Mouse (Mus musculus) embryonic facial prominence, embryonic 15.5 days (tissue): ENCODE data around the gene Nsg1. TPM values are rescaled to one million over a fixed set of nuclear protein-coding genes. Genes with fewer than 3 reads are reported as not detected.

Source experiments
- ATAC-seq: fragments of 200-750 bp; cut with Nextera tagmentation; 2 replicates; pipeline ENCODE4 v1.8.0; 2017; ENCODE audit warnings: low read depth, moderate TSS enrichment; ENCODE audit not compliant: insufficient number of reproducible peaks, low FRiP score, low TSS enrichment
- H3K27ac ChIP-seq: fragments of 300-500 bp; sonication (generic); replicated peaks from 2 replicates; pipeline ENCODE4 v1.5.1; 2015; ENCODE audit warnings: mild to moderate bottlenecking, inconsistent platforms
- H3K27me3 ChIP-seq: fragments of 300-500 bp; sonication (generic); 2 replicates; pipeline ENCODE4 v1.6.1; 2015; ENCODE audit warnings: inconsistent platforms
- H3K36me3 ChIP-seq: fragments of 300-500 bp; sonication (generic); 2 replicates; pipeline ENCODE4 v1.6.1; 2015; ENCODE audit warnings: mild to moderate bottlenecking, inconsistent platforms
- H3K4me1 ChIP-seq: fragments of 300-500 bp; sonication (generic); 2 replicates; pipeline ENCODE4 v1.6.1; 2015; ENCODE audit warnings: inconsistent platforms
- H3K4me2 ChIP-seq: fragments of 300-500 bp; sonication (generic); replicated peaks from 2 replicates; pipeline ENCODE4 v1.6.1; 2015; ENCODE audit warnings: mild to moderate bottlenecking, inconsistent platforms
- H3K4me3 ChIP-seq: fragments of 300-500 bp; sonication (generic); replicated peaks from 2 replicates; pipeline ENCODE4 v1.5.1; 2015; ENCODE audit warnings: mild to moderate bottlenecking, inconsistent platforms
- H3K9ac ChIP-seq: fragments of 300-500 bp; sonication (generic); 2 replicates; pipeline ENCODE4 v1.6.1; 2015; ENCODE audit warnings: inconsistent platforms
- H3K9me3 ChIP-seq: fragments of 300-500 bp; sonication (generic); replicated peaks from 2 replicates; pipeline ENCODE4 v1.6.1; 2016; ENCODE audit warnings: inconsistent platforms
- WGBS: fragments of 180-500 bp; shearing (Covaris S2); methylation state at CpG from one replicate; pipeline ENCODE4 v1.1.7; 2015; 5-methylcytosine and 5-hydroxymethylcytosine counted together
- polyA plus RNA-seq: library from polyadenylated mRNA; unstranded; fragments of >200 nt; fragmentation: Nextera tagmentation; extraction: Ambion mirVana; gene quantifications from 2 replicates; pipeline ENCODE4 v1.2.1, GENCODE M21; 2015

The Nsg1 gene
- polyA plus RNA-seq, 1 experiment from 2014 or later: 116 TPM

GRCm38 (mm10) chr5:38174256-38174912, 14.7 kb upstream of the Nsg1 start:
- Histone ChIP-seq H3K27me3 (peaks cover 6% of the 10 kb centered on the region; the same call in 1 of the 2 replicates), H3K27ac (no peak overlapping the region), H3K36me3 (no peaks in the 10 kb centered on the region), H3K4me1 (no peaks in the 10 kb centered on the region), H3K9me3 (0 out of 2 replicates have a peak, but pooled peaks cover 5% of the 10 kb centered on the region), H3K4me3 (no peak overlapping the region), H3K4me2 (no peak overlapping the region), H3K9ac (no peak overlapping the region)
- ATAC-seq: no peak
- 81% methylated on average over 16 of the region's 16 CpGs for WGBS

GRCm38 (mm10) chr5:38173766-38174165, 14.1 kb upstream of the Nsg1 start:
- no peak for ATAC-seq

DNA sequence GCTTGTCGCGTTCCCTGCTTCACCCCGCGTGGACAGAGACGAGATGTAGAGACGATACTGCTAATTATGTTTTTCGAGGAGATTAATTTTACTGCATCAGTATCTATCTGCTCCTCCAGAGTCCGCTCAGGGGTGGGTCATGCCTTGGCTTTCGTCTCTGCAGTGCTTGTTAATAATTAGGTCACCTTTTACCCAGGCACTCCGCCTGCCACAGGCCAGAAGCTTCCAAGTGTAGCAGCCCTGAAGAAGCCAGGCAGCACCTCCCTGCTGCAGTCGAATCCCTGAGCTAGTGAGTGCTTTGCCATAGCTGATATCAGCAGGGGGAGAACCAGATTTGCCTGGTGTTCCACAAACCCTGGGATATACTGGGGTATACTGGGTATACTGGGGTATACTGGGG, 8.8 kb upstream of the Nsg1 start:
- Histone ChIP-seq H3K9me3 (0 out of 2 replicates have a peak, but pooled peaks cover 5% of the 10 kb centered on the region), H3K27me3 (0 out of 2 replicates have a peak, but pooled peaks cover under 1% of the 10 kb centered on the region), H3K4me2 (no peak overlapping the region), H3K27ac (no peak overlapping the region), H3K4me1 (no peaks in the 10 kb centered on the region), H3K36me3 (no peaks in the 10 kb centered on the region), H3K9ac (no peak overlapping the region), H3K4me3 (no peak overlapping the region)
- ATAC-seq: no peak
- WGBS: 72% methylated on average over 11 of the region's 11 CpGs

More at GRCm38 (mm10) chr5:38173766-38174165, 14.1 kb upstream of the Nsg1 start:
- H3K9me3 ChIP-seq: 0 out of 2 replicates have a peak, but pooled peaks cover 5% of the 10 kb centered on the region
- no peaks in the 10 kb centered on the region for H3K4me1 ChIP-seq
- 46% methylated on average over 5 of the region's 5 CpGs for WGBS
- H3K36me3 ChIP-seq: no peaks in the 10 kb centered on the region
- H3K27me3 ChIP-seq: peaks cover 6% of the 10 kb centered on the region; the same call in 1 of the 2 replicates
- H3K9ac ChIP-seq: no peak overlapping the region
- no peak overlapping the region for H3K27ac ChIP-seq
- no peak overlapping the region for H3K4me2 ChIP-seq
- no peak overlapping the region for H3K4me3 ChIP-seq

DNA sequence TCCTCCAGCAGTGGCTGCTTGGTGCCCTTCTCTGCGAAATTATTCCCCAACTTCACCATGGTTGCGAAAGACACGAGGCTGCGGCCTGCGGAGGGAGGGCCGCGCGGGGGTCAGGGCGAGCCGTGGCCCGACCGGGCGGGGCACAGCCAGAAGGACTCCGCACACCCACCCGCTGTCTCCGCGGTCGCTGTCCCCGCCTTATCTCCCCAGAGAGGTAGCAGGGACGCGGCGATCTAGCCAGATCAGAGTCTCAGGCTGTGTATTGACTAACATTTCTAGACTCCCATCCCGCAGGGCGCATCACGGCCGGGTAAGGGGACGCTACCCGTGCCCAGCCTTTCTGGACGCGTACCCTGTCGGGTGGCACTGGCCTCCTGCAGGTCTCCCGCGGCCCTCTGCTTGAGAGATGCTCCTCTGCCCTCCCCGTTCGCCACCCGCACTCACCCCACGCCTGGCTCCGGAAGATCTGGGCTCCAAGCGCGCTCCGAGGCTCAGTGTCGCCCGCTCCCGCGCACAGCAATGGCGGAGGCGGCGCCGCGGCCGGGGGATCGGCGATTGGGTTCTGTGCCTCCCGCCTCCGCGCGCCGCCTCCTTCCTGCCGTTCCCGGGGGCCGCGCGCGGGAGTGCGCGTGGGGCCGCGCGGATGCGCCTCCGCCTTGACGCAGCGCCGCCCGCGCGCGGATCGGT, 617 bp downstream of the Nsg1 start:
- Histone ChIP-seq H3K27ac (peak overlapping the region; percentile 63), H3K36me3 (peaks cover 31% of the 10 kb centered on the region), H3K9ac (peak overlapping the region; percentile 72), H3K27me3 (peaks cover 5% of the 10 kb centered on the region; the same call in 1 of the 2 replicates), H3K9me3 (no peaks in the 10 kb centered on the region), H3K4me1 (peaks cover 20% of the 10 kb centered on the region), H3K4me2 (peak overlapping the region; percentile 86), H3K4me3 (peak overlapping the region; percentile 85)
- WGBS: under 1% methylated on average over 79 of the region's 79 CpGs
- peak; percentile 75 for ATAC-seq

DNA sequence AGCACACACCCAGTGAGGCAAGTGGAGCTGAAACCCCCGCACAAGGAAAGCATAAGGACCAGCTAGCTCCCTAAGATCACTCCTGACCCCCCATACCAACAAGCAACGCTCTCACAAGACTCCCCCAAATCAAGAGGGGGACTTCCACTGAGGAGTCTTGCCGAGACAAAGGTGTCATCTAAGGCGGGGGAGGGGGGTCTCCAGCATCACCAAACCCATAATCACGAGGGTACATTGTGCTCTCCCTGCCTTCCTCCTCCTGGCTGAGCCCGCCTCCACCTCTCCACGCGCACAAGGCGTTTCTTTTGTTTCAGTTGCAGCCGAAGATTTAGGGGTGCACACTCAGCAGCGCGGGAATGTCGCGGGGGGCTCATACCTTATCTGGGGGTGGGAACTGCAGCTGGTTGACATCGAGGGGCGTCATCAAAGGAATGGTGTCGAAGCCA, 1.2 kb downstream of the Nsg1 start:
- H3K27ac ChIP-seq: no peak overlapping the region; the same call in 1 of the 2 replicates
- H3K4me2 ChIP-seq: peak overlapping the region; percentile 86
- peak overlapping the region; percentile 72 for H3K9ac ChIP-seq
- no peaks in the 10 kb centered on the region for H3K9me3 ChIP-seq
- peak overlapping the region; percentile 85 for H3K4me3 ChIP-seq
- H3K27me3 ChIP-seq: peaks cover 5% of the 10 kb centered on the region; the same call in 1 of the 2 replicates
- peaks cover 36% of the 10 kb centered on the region for H3K36me3 ChIP-seq
- WGBS: under 1% methylated on average over 17 of the region's 17 CpGs
- no peak for ATAC-seq
- peaks cover 20% of the 10 kb centered on the region for H3K4me1 ChIP-seq

DNA sequence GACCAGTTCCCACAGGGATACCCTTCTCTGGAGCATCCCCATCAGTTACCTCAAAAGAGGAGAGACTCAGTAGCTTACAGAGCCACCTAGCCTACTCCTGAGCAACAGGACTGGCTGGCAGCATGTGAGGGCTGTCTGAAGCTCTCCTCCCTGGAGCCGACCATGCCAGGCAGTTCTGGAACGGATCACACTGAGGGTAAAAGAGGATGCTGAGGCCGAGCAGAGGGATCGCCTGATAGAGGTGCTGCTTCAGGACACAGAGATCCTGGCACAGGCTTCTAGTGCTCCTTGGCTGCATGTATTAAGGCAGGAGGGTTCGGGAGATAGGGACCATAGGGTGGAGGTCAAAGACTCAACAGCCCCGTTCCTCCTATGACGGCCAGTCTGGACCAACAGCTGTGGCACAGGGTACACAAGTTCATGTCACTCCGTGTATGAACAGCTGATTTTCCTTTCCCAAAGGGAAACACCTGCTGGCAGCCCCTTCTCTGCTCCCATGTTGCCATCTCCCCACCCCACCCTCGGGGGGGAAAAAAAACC, 2.2 kb downstream of the Nsg1 start:
- no peaks in the 10 kb centered on the region for H3K9me3 ChIP-seq
- peaks cover 41% of the 10 kb centered on the region for H3K36me3 ChIP-seq
- peaks cover 20% of the 10 kb centered on the region for H3K4me1 ChIP-seq
- H3K27me3 ChIP-seq: peaks cover 5% of the 10 kb centered on the region; the same call in 1 of the 2 replicates
- no peak overlapping the region for H3K9ac ChIP-seq
- ATAC-seq: no peak
- H3K27ac ChIP-seq: no peak overlapping the region
- peak overlapping the region; percentile 85; the same call in 1 of the 2 replicates for H3K4me3 ChIP-seq
- H3K4me2 ChIP-seq: peak overlapping the region; percentile 86; the same call in 1 of the 2 replicates
- WGBS: 61% methylated on average over 9 of the region's 9 CpGs

- H3K4me1 ChIP-seq: peaks cover 13% of the 10 kb centered on the region
- H3K27ac ChIP-seq: no peak overlapping the region
- H3K9ac ChIP-seq: no peak overlapping the region
- H3K4me2 ChIP-seq: no peak overlapping the region
- no peak for ATAC-seq
- 79% methylated on average over 5 of the region's 5 CpGs for WGBS
- no peaks in the 10 kb centered on the region for H3K9me3 ChIP-seq
- no peaks in the 10 kb centered on the region for H3K27me3 ChIP-seq
- no peak overlapping the region for H3K4me3 ChIP-seq
- H3K36me3 ChIP-seq: peaks cover 70% of the 10 kb centered on the region
Observed at GRCm38 (mm10) chr5:38153636-38154035, 6.1 kb downstream of the Nsg1 start.

- no peak for ATAC-seq
- Histone ChIP-seq H3K36me3 (peaks cover 76% of the 10 kb centered on the region), H3K4me1 (peaks cover 2% of the 10 kb centered on the region), H3K4me3 (no peak overlapping the region), H3K4me2 (no peak overlapping the region), H3K9ac (no peak overlapping the region), H3K27me3 (no peaks in the 10 kb centered on the region), H3K9me3 (no peaks in the 10 kb centered on the region), H3K27ac (no peak overlapping the region)
- WGBS: 89% methylated on average over 10 of the region's 10 CpGs
Observed at GRCm38 (mm10) chr5:38152201-38153108, 7.3 kb downstream of the Nsg1 start.

- Histone ChIP-seq H3K9ac (no peak overlapping the region), H3K4me1 (no peaks in the 10 kb centered on the region), H3K4me3 (no peak overlapping the region), H3K27me3 (no peaks in the 10 kb centered on the region), H3K36me3 (peaks cover 70% of the 10 kb centered on the region), H3K9me3 (no peaks in the 10 kb centered on the region), H3K27ac (no peak overlapping the region), H3K4me2 (no peak overlapping the region)
- WGBS: 69% methylated on average over 3 of the region's 3 CpGs
- no peak for ATAC-seq
Observed at GRCm38 (mm10) chr5:38151264-38151663, 8.4 kb downstream of the Nsg1 start.

DNA sequence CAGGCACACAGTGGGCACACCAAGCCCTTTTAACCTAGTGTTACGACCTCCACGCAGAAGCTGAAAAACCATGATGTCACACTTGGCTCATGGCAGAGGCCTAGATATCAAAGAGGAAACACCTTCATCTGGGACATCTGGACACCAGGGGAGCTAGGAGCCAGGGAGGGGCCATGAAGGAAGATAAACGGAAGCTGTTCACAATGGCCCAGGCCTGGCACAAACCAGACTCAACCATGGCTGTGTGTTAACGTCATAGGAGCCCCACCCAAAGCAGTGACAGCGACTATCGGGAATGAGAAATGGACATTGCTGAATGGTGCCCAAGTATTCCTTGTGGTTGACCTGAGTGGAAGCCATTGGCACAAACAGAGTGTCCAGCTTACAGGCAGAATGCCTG, 13.2 kb downstream of the Nsg1 start:
- no peak overlapping the region for H3K9ac ChIP-seq
- H3K4me2 ChIP-seq: no peak overlapping the region
- no peak for ATAC-seq
- peaks cover 67% of the 10 kb centered on the region for H3K36me3 ChIP-seq
- no peaks in the 10 kb centered on the region for H3K27me3 ChIP-seq
- H3K27ac ChIP-seq: no peak overlapping the region
- no peak overlapping the region for H3K4me3 ChIP-seq
- H3K4me1 ChIP-seq: no peaks in the 10 kb centered on the region
- no peaks in the 10 kb centered on the region for H3K9me3 ChIP-seq
- WGBS: 83% methylated on average over 6 of the region's 6 CpGs
